Mouse (Mus musculus) urinary bladder, adult 2 months (tissue): ENCODE measurements around the gene Actn3. TPM values are rescaled to one million over a fixed set of nuclear protein-coding genes. Genes with fewer than 3 reads are reported as not detected.

Experiments used
- DNase-seq: peaks from one replicate; pipeline ENCODE4 v3.0.0; 2022; ENCODE audit warnings: low spot score
- polyA plus RNA-seq: library from polyadenylated mRNA; depleted of rRNA; stranded (reverse); fragments of >200 nt; gene quantifications from 2 replicates; pipeline ENCODE4 v1.2.3, GENCODE M21; 2012; rRNA removed

The Actn3 gene
- polyA plus RNA-seq, 1 experiment, result 1.3 TPM

GRCm38 (mm10) chr19:4811909-4812242, 65.8 kb downstream of the Actn3 start:
- no peak for DNase-seq

Other genes with a start within 250 kb of the Actn3 start
- gene Gm960, start 179.2 kb downstream of the Actn3 start, polyA plus RNA-seq, result 0.69 and 1.2 TPM in 2 replicates
- 1.4 and 2.4 TPM in 2 replicates for gene Sptbn2, start 166.7 kb downstream of the Actn3 start, polyA plus RNA-seq
- gene Rbm4b, start 121.4 kb downstream of the Actn3 start, polyA plus RNA-seq, result 10.5 and 11.1 TPM in 2 replicates
- gene Rbm4, start 84.0 kb downstream of the Actn3 start, polyA plus RNA-seq, result 36.9 and 43.3 TPM in 2 replicates
- 12.7 and 17.2 TPM in 2 replicates for gene Gm21992, start 66.3 kb downstream of the Actn3 start, polyA plus RNA-seq
- 17.1 and 17.5 TPM in 2 replicates for gene Rbm14, start 66.3 kb downstream of the Actn3 start, polyA plus RNA-seq
- gene Ccs, start 38.6 kb downstream of the Actn3 start, polyA plus RNA-seq, result 64.5 and 75.5 TPM in 2 replicates
- 0.07 and 0.09 TPM in 2 replicates for gene Ccdc87, start 38.5 kb downstream of the Actn3 start, polyA plus RNA-seq
- 78.4 and 82.7 TPM in 2 replicates for gene Ctsf, start 22.8 kb downstream of the Actn3 start, polyA plus RNA-seq
- 15.1 and 22.3 TPM in 2 replicates for gene Zdhhc24, start 759 bp upstream of the Actn3 start, polyA plus RNA-seq
- 4.2 and 4.6 TPM in 2 replicates for gene Bbs1, start 28.7 kb upstream of the Actn3 start, polyA plus RNA-seq
- 53.2 and 53.8 TPM in 2 replicates for gene Dpp3, start 50.4 kb upstream of the Actn3 start, polyA plus RNA-seq
- 3.8 and 5.5 TPM in 2 replicates for gene Peli3, start 65.2 kb upstream of the Actn3 start, polyA plus RNA-seq
- 48.5 and 57.5 TPM in 2 replicates for gene Mrpl11, start 84.2 kb upstream of the Actn3 start, polyA plus RNA-seq
- 5.7 and 7.4 TPM in 2 replicates for gene Npas4, start 112.4 kb upstream of the Actn3 start, polyA plus RNA-seq
- 4.6 and 5.9 TPM in 2 replicates for gene Slc29a2, start 146.0 kb upstream of the Actn3 start, polyA plus RNA-seq
- 30.4 and 33.5 TPM in 2 replicates for gene B4gat1, start 160.9 kb upstream of the Actn3 start, polyA plus RNA-seq
- gene AC124502.3, start 161.0 kb upstream of the Actn3 start, polyA plus RNA-seq, result 1.9 and 2.3 TPM in 2 replicates
- gene Brms1, start 163.4 kb upstream of the Actn3 start, polyA plus RNA-seq, result 30.8 and 31.1 TPM in 2 replicates
- 18.4 and 24.8 TPM in 2 replicates for gene Rin1, start 172.6 kb upstream of the Actn3 start, polyA plus RNA-seq
- 77.2 and 103 TPM in 2 replicates for gene Cd248, start 190.2 kb upstream of the Actn3 start, polyA plus RNA-seq
- gene Tmem151a, start 207.6 kb upstream of the Actn3 start, polyA plus RNA-seq, result 2.8 and 3.9 TPM in 2 replicates
- gene Yif1a, start 210.6 kb upstream of the Actn3 start, polyA plus RNA-seq, result 122 and 131 TPM in 2 replicates
- gene Cnih2, start 220.6 kb upstream of the Actn3 start, polyA plus RNA-seq, result 1.5 TPM in 2 replicates
- 148 and 154 TPM in 2 replicates for gene Rab1b, start 229.2 kb upstream of the Actn3 start, polyA plus RNA-seq
- 28.0 and 30.5 TPM in 2 replicates for gene Klc2, start 240.7 kb upstream of the Actn3 start, polyA plus RNA-seq